Mouse (Mus musculus): ENCODE results near the gene Ccdc88c. TPM values are rescaled to one million over a fixed set of nuclear protein-coding genes. Genes with fewer than 3 reads are reported as not detected.

The Ccdc88c gene
- total RNA-seq, 2 experiments from 2014 or later: 1.1 to 2.1 TPM

GRCm38 (mm10) chr12:100999061-100999954 lies 29.5 kb downstream of the Ccdc88c start:
- DNase-seq (ENCODE audit: low spot score in 2 of 2): no peak

GRCm38 (mm10) chr12:100998564-100998962 lies 30.3 kb downstream of the Ccdc88c start:
- no peak for DNase-seq (ENCODE audit: low spot score in 2 of 2)

GRCm38 (mm10) chr12:100997830-100998563 lies 30.9 kb downstream of the Ccdc88c start:
- no peak for DNase-seq (ENCODE audit: low spot score in 2 of 2)

- no peak for DNase-seq (ENCODE audit: low spot score in 2 of 2)
Observed at GRCm38 (mm10) chr12:100996378-100996898, 32.4 kb downstream of the Ccdc88c start.

- DNase-seq (ENCODE audit: low spot score in 2 of 2): no peak
Observed at GRCm38 (mm10) chr12:100995607-100996377, 33.1 kb downstream of the Ccdc88c start.

- DNase-seq (ENCODE audit: low spot score in 2 of 2): no peak
Observed at GRCm38 (mm10) chr12:100994140-100995015, 34.5 kb downstream of the Ccdc88c start.

GRCm38 (mm10) chr12:100993146-100993545 lies 35.7 kb downstream of the Ccdc88c start:
- peak in 1 of 2 experiments; percentile 12 for DNase-seq (ENCODE audit: low spot score in 2 of 2)

GRCm38 (mm10) chr12:100992505-100992904 lies 36.4 kb downstream of the Ccdc88c start:
- no peak for DNase-seq (ENCODE audit: low spot score in 2 of 2)

GRCm38 (mm10) chr12:100991119-100991518 lies 37.7 kb downstream of the Ccdc88c start:
- no peak for DNase-seq (ENCODE audit: low spot score in 2 of 2)

- DNase-seq (ENCODE audit: low spot score in 2 of 2): no peak
Observed at GRCm38 (mm10) chr12:100990291-100990690, 38.6 kb downstream of the Ccdc88c start.

GRCm38 (mm10) chr12:100989780-100990288 lies 39.0 kb downstream of the Ccdc88c start:
- DNase-seq (ENCODE audit: low spot score in 2 of 2): no peak

GRCm38 (mm10) chr12:100988324-100989130 lies 40.3 kb downstream of the Ccdc88c start:
- no peak for DNase-seq (ENCODE audit: low spot score in 2 of 2)

GRCm38 (mm10) chr12:100986423-100986822 lies 42.4 kb downstream of the Ccdc88c start:
- DNase-seq (ENCODE audit: low spot score in 2 of 2): no peak

GRCm38 (mm10) chr12:100985793-100986157 lies 43.1 kb downstream of the Ccdc88c start:
- no peak for DNase-seq (ENCODE audit: low spot score in 2 of 2)

GRCm38 (mm10) chr12:100985050-100985792 lies 43.6 kb downstream of the Ccdc88c start:
- no peak for DNase-seq (ENCODE audit: low spot score in 2 of 2)

GRCm38 (mm10) chr12:100983565-100983964 lies 45.3 kb downstream of the Ccdc88c start:
- DNase-seq (ENCODE audit: low spot score in 2 of 2): no peak

GRCm38 (mm10) chr12:100982217-100982616 lies 46.6 kb downstream of the Ccdc88c start:
- DNase-seq (ENCODE audit: low spot score in 2 of 2): no peak

- DNase-seq (ENCODE audit: low spot score in 2 of 2): no peak
Observed at GRCm38 (mm10) chr12:100980551-100981008, 48.3 kb downstream of the Ccdc88c start.
